Mouse (Mus musculus) leukemia stem cell, adult 10-12 weeks (primary cell): ENCODE data around the gene Hoxc6. TPM values are rescaled to one million over a fixed set of nuclear protein-coding genes. Genes with fewer than 3 reads are reported as not detected.

Experiments
- polyA plus RNA-seq: library from polyadenylated mRNA; stranded (reverse); fragments of >175 nt; gene quantifications from 2 replicates; pipeline ENCODE4 v1.2.3, GENCODE M21; 2012; ENCODE audit warnings: low replicate concordance

Gene Hoxc6
- 0.27 and 0.62 TPM in 2 replicates for polyA plus RNA-seq

GRCm38 (mm10) chr15:102997939-102998355, at the start of gene Hoxc6:
Hoxc6 (plus strand) TSS chr15:102998257.

GRCm38 (mm10) chr15:102954192-102955006, 43.7 kb upstream of the Hoxc6 start, which contains the start of gene Hoxc11:
Hoxc11 (plus strand) TSS chr15:102954427.

DNA sequence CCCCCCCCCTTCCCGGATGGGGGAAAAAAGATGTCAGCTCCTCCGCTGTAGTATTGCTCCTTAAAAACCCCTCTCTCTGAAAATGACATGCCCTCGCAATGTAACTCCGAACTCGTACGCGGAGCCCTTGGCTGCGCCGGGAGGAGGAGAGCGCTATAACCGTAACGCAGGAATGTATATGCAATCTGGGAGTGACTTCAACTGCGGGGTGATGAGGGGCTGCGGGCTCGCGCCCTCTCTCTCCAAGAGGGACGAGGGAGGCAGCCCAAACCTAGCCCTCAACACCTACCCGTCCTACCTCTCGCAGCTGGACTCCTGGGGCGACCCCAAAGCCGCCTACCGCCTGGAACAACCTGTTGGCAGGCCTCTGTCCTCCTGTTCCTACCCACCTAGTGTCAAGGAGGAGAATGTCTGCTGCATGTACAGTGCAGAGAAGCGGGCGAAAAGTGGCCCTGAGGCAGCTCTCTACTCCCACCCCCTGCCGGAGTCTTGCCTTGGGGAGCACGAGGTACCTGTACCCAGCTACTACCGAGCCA, 31.2 kb upstream of the Hoxc6 start, which contains the start of gene Hoxc10:
Hoxc10 (plus strand) TSS at position 21 of the 536 bp plus-strand sequence.

GRCm38 (mm10) chr15:102967312-102967510, 30.8 kb upstream of the Hoxc6 start, which contains the start of gene Hoxc5:
Hoxc5 (plus strand) TSS chr15:102967443.

GRCm38 (mm10) chr15:102976171-102976570, 21.9 kb upstream of the Hoxc6 start, which contains the start of gene Hoxc9:
Hoxc9 (plus strand) TSS chr15:102976439.

DNA sequence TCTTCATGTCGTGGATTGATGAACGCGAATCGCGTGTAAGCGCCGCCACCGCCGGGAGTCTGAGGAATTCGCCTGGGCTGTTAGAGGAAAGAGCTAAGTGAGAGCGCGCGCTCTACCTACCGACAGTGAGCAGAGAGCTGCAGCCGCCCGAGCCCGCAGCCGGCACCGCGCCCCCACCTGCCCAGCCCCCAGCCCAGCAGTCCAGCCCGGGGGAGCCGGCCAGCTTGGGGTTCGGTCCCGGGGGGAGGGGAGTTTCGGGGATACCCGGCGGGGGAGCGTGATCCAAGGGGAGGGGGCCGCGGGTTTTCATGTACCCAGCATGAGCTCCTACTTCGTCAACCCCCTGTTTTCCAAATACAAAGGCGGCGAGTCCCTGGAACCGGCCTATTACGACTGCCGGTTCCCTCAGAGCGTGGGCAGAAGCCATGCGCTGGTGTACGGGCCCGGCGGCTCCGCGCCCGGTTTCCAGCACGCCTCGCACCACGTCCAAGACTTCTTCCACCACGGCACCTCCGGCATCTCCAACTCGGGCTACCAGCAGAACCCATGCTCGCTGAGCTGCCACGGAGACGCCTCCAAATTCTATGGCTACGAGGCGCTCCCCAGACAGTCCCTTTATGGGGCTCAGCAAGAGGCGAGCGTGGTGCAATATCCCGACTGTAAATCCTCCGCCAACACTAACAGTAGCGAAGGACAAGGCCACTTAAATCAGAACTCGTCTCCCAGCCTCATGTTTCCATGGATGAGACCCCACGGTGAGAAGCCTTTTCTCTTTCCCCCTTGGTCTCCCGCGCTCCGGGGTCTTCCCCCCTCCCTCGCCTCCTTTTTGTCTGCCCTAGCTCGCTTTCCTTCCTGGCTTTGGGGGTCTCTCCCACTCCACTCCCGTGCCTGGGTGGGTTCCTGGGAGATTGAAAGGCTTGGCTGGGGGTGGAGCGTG, 7.3 kb upstream of the Hoxc6 start, which contains the start of gene Hoxc8:
Hoxc8 (plus strand) TSS at position 147 of the 937 bp plus-strand sequence.

DNA sequence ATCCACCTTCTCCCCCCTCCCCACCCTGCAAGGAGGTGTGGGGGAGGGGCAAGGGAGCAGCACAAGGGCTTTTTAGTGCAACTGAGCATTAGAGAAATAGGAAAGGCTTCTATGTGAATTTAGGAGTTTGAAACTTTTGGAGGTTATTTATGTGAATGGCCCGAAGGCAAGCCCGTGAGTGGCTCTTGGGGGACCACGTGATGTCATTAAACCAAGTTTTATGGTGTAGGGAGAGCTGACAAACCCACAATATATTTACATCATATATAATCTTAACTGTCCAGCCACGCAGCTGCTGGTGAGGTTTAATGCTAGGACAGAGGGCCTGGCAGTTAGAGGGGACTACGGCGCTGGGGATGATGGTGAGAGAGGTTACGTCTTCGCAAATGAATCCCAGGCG, 20.6 kb downstream of the Hoxc6 start, which contains the start of gene Hoxc4:
Hoxc4 (plus strand) TSS at position 299 of the 400 bp plus-strand sequence.

Other genes starting within 250 kb of the Hoxc6 start
- not detected in 2 replicates for gene Hoxc13, start 77.2 kb upstream of the Hoxc6 start, polyA plus RNA-seq
- not detected in 2 replicates for gene Hoxc12, start 61.5 kb upstream of the Hoxc6 start, polyA plus RNA-seq
- 0.11 TPM in 1 of 2 replicates, not detected in the other for gene Hoxc11, start 43.8 kb upstream of the Hoxc6 start, polyA plus RNA-seq
- gene Hoxc10, start 31.5 kb upstream of the Hoxc6 start, polyA plus RNA-seq = 0.18 TPM in 1 of 2 replicates, not detected in the other
- 0.06 TPM in 1 of 2 replicates, not detected in the other for gene Hoxc5, start 30.8 kb upstream of the Hoxc6 start, polyA plus RNA-seq
- not detected in 2 replicates for gene Hoxc9, start 21.8 kb upstream of the Hoxc6 start, polyA plus RNA-seq
- gene Hoxc8, start 7.7 kb upstream of the Hoxc6 start, polyA plus RNA-seq = not detected in 2 replicates
- gene Hoxc4, start 20.7 kb downstream of the Hoxc6 start, polyA plus RNA-seq = 0.55 TPM in 1 of 2 replicates, not detected in the other
- 1.9 TPM in 2 replicates for gene Smug1, start 168.8 kb downstream of the Hoxc6 start, polyA plus RNA-seq
- 3.3 and 8.9 TPM in 2 replicates for gene Cbx5, start 241.6 kb downstream of the Hoxc6 start, polyA plus RNA-seq
- 38.4 and 107 TPM in 2 replicates for gene Hnrnpa1, start 242.2 kb downstream of the Hoxc6 start, polyA plus RNA-seq